Mouse (Mus musculus) megakaryocyte progenitor cell, adult 5-6 weeks (primary cell): ENCODE measurements around the gene Zfp280c. TPM values are rescaled to one million over a fixed set of nuclear protein-coding genes. Genes with fewer than 3 reads are reported as not detected.
A peak's percentile ranks its signal among the peaks of the same experiment; 100 is the strongest.

ENCODE experiments used
- ATAC-seq: replicated peaks from 2 replicates; pipeline ENCODE4 v1.8.0; 2016; ENCODE audit warnings: mild to moderate bottlenecking, moderate TSS enrichment, inconsistent platforms; ENCODE audit not compliant: poor library complexity
- total RNA-seq, 2 experiments: library from RNA; stranded (forward) in 1 of 2; stranded (reverse) in 1 of 2; fragments of 157-497, 149-512 nt in 1 of 2; fragments of 200-1000 nt in 1 of 2; gene quantifications; 2 replicates each; pipeline versions ENCODE4 v1.2.3 to v1.2.4; 2015 to 2017

Gene Zfp280c
- total RNA-seq, 2 experiments from 2014 or later = 22.4 to 69.2 TPM

- ATAC-seq = peak; percentile 97
Measured at GRCm38 (mm10) chrX:48513166-48513807, 81.0 kb downstream of the Zfp280c start, which contains the start of gene Aifm1. Aifm1 (minus strand) TSS chrX:48513563.

- ATAC-seq = no peak
Measured at GRCm38 (mm10) chrX:48493763-48494162, 100.5 kb downstream of the Zfp280c start.

Other genes with a start within 250 kb of the Zfp280c start
- gene Elf4, start 131.4 kb downstream of the Zfp280c start, total RNA-seq (2015) = 54.9 and 57.2 TPM in 2 replicates
- 12.7 and 13.2 TPM in 2 replicates for gene Elf4, start 131.4 kb downstream of the Zfp280c start, total RNA-seq (2017)
- 86.4 and 93.7 TPM in 2 replicates for gene Aifm1, start 80.9 kb downstream of the Zfp280c start, total RNA-seq (2015)
- 85.2 and 105 TPM in 2 replicates for gene Aifm1, start 80.9 kb downstream of the Zfp280c start, total RNA-seq (2017)
- gene Rab33a, start 75.2 kb downstream of the Zfp280c start, total RNA-seq (2015) = 0.17 and 0.84 TPM in 2 replicates
- gene Rab33a, start 75.2 kb downstream of the Zfp280c start, total RNA-seq (2017) = 0.14 TPM in 1 of 2 replicates, not detected in the other
- gene Slc25a14, start 28.9 kb upstream of the Zfp280c start, total RNA-seq (2015) = 5.0 and 5.8 TPM in 2 replicates
- gene Slc25a14, start 28.9 kb upstream of the Zfp280c start, total RNA-seq (2017) = 6.4 and 8.3 TPM in 2 replicates
- not detected in 2 replicates for gene Gpr119, start 80.0 kb upstream of the Zfp280c start, total RNA-seq (2015)
- gene Gpr119, start 80.0 kb upstream of the Zfp280c start, total RNA-seq (2017) = not detected in 2 replicates
- 17.0 and 20.5 TPM in 2 replicates for gene Rbmx2, start 100.5 kb upstream of the Zfp280c start, total RNA-seq (2015)
- gene Rbmx2, start 100.5 kb upstream of the Zfp280c start, total RNA-seq (2017) = 16.4 and 16.9 TPM in 2 replicates